ENCODE assay signal across 26 mouse cellular contexts in genomic region chr2:75442632-75443031, GRCm38 (mm10).
DNase-seq lines count a peak whose midpoint lies in the region; ATAC-seq and TF ChIP-seq lines count a peak whose summit lies in the region.
"Had no signal": no experiment of that assay in that cellular context is flagged by ENCODE, and none has a peak within 500 bp of the region (broad histone marks: within the 10 kb centered on the region; RNA-seq: fewer than 3 reads in every experiment).

No protein-coding gene starts in this region.

- no peak for DNase-seq in forebrain, embryonic 11.5 days (ENCODE audit: low spot score)
- no peak for DNase-seq in forebrain, postnatal 0 days
- peak; percentile 69 for DNase-seq in kidney, postnatal 0 days (ENCODE audit: low spot score)
- DNase-seq in kidney, postnatal 25 days = no peak
- DNase-seq in MEL (ENCODE audit: low read depth, low spot score) = peak; percentile 12
- no peak for DNase-seq in adrenal gland, postnatal 14 days
- DNase-seq: adrenal gland, postnatal 10 days; cerebellum, adult 11-12 months; cerebellum, postnatal 10 days; gastrocnemius, postnatal 14 days; kidney, adult 8-10 months; kidney, postnatal 10 days; liver; lung, adult 2 months; lung, postnatal 10 days; right cerebral cortex, postnatal 25 days; thymus, postnatal 14 days had no signal

- no peaks in the 10 kb centered on the region for H3K27me3 ChIP-seq in forebrain, embryonic 11.5 days (ENCODE audit: control insufficient read depth, insufficient read depth, low read length)
- H3K27me3 ChIP-seq in forebrain, postnatal 0 days (ENCODE audit: insufficient read depth, low read length) = no peaks in the 10 kb centered on the region
- H3K27me3 ChIP-seq in kidney, postnatal 0 days (ENCODE audit: insufficient read depth, low read length) = no peaks in the 10 kb centered on the region
- no peaks in the 10 kb centered on the region for H3K27me3 ChIP-seq in MEL (ENCODE audit: control insufficient read depth in 1 of 2, insufficient read depth in 2 of 2, low read length in 2 of 2)
- H3K27me3 ChIP-seq in forebrain, embryonic 15.5 days = no peaks in the 10 kb centered on the region
- H3K27me3 ChIP-seq: CH12.LX; midbrain, embryonic 15.5 days; Patski had no signal

- TF ChIP-seq POLR2A in MEL (IDR thresholded peaks at IDR 0.05; ENCODE audit: control insufficient read depth in 1 of 2, insufficient read depth in 1 of 2, low read depth in 1 of 2, low read length in 2 of 2, poor library complexity in 1 of 2) = no peak

- H3K9me3 ChIP-seq in forebrain, embryonic 11.5 days (ENCODE audit: control insufficient read depth, low read length) = no peaks in the 10 kb centered on the region
- no peaks in the 10 kb centered on the region for H3K9me3 ChIP-seq in forebrain, postnatal 0 days (ENCODE audit: low read length)
- no peaks in the 10 kb centered on the region for H3K9me3 ChIP-seq in kidney, postnatal 0 days (replicated peaks; ENCODE audit: low read length)
- H3K9me3 ChIP-seq in MEL (replicated peaks; ENCODE audit: insufficient read depth, low read length) = no peaks in the 10 kb centered on the region
- H3K9me3 ChIP-seq in forebrain, embryonic 15.5 days = no peaks in the 10 kb centered on the region
- H3K9me3 ChIP-seq: embryonic facial prominence, embryonic 13.5 days; midbrain, embryonic 15.5 days had no signal

- no peak for TF ChIP-seq CTCF in forebrain, postnatal 0 days (IDR thresholded peaks at IDR 0.05; ENCODE audit: low read depth)
- no peak for TF ChIP-seq CTCF in kidney, postnatal 0 days (IDR thresholded peaks at IDR 0.05; ENCODE audit: low read depth)
- TF ChIP-seq CTCF in MEL (IDR thresholded peaks at IDR 0.05 in 2 of 3, conservative IDR thresholded peaks at IDR 0.05 in 1 of 3; ENCODE audit: control insufficient read depth in 1 of 3, insufficient read depth in 1 of 3, low read depth in 2 of 3, low read length in 3 of 3, poor library complexity in 1 of 3, severe bottlenecking in 1 of 3) = no peak

- H3K27ac ChIP-seq in forebrain, embryonic 11.5 days (ENCODE audit: low read depth, low read length) = no peak overlapping the region
- no peak overlapping the region for H3K27ac ChIP-seq in forebrain, postnatal 0 days (ENCODE audit: low read depth, low read length)
- H3K27ac ChIP-seq in kidney, postnatal 0 days = no peak overlapping the region
- H3K27ac ChIP-seq in MEL (ENCODE audit: control insufficient read depth, low read depth, low read length) = no peak overlapping the region; the same call in 1 of the 2 replicates
- peak overlapping the region; percentile 61 for H3K27ac ChIP-seq in forebrain, embryonic 15.5 days (replicated peaks)
- H3K27ac ChIP-seq: embryonic facial prominence, embryonic 13.5 days; hindbrain, embryonic 14.5 days; liver, embryonic 14.5 days; macrophage; midbrain, embryonic 15.5 days had no signal

- H3K9ac ChIP-seq in forebrain, embryonic 11.5 days (ENCODE audit: low read length) = no peak overlapping the region
- no peak overlapping the region for H3K9ac ChIP-seq in forebrain, postnatal 0 days
- H3K9ac ChIP-seq in kidney, postnatal 0 days (ENCODE audit: low read depth, low read length) = no peak overlapping the region
- no peak overlapping the region for H3K9ac ChIP-seq in MEL (ENCODE audit: control insufficient read depth, low read depth, low read length, poor library complexity, severe bottlenecking)
- H3K9ac ChIP-seq in forebrain, embryonic 15.5 days (replicated peaks) = no peak overlapping the region
- H3K9ac ChIP-seq: embryonic facial prominence, embryonic 13.5 days; hindbrain, embryonic 14.5 days; liver, embryonic 14.5 days; midbrain, embryonic 15.5 days had no signal

- TF ChIP-seq RAD21 in MEL (IDR thresholded peaks at IDR 0.05; ENCODE audit: low read depth, low read length) = no peak

- H3K4me3 ChIP-seq in forebrain, embryonic 11.5 days (ENCODE audit: low read depth, low read length) = no peak overlapping the region
- H3K4me3 ChIP-seq in forebrain, postnatal 0 days (ENCODE audit: low read depth, low read length) = no peak overlapping the region
- H3K4me3 ChIP-seq in kidney, postnatal 0 days (replicated peaks; ENCODE audit: low read depth, low read length) = no peak overlapping the region
- no peak overlapping the region for H3K4me3 ChIP-seq in MEL (ENCODE audit: control insufficient read depth in 1 of 2, insufficient read depth in 1 of 2, low read depth in 2 of 2, low read length in 2 of 2)
- no peak overlapping the region for H3K4me3 ChIP-seq in forebrain, embryonic 15.5 days
- H3K4me3 ChIP-seq: embryonic facial prominence, embryonic 13.5 days; midbrain, embryonic 15.5 days had no signal

- peak; percentile 67 for ATAC-seq in forebrain, embryonic 11.5 days (replicated peaks; ENCODE audit: low FRiP score)
- no peak; the same call in 1 of the 2 replicates for ATAC-seq in forebrain, postnatal 0 days
- no peak for ATAC-seq in kidney, postnatal 0 days (replicated peaks; ENCODE audit: low FRiP score, low read depth)
- peak; percentile 72; the same call in 1 of the 2 replicates for ATAC-seq in forebrain, embryonic 15.5 days (replicated peaks)
- ATAC-seq: inflammation-experienced regulatory T-cells, adult 6 months; midbrain, embryonic 15.5 days; Patski had no signal

- no peaks in the 10 kb centered on the region for H3K4me1 ChIP-seq in forebrain, embryonic 11.5 days (replicated peaks; ENCODE audit: control insufficient read depth, insufficient read depth, low read length)
- no peaks in the 10 kb centered on the region for H3K4me1 ChIP-seq in forebrain, postnatal 0 days (ENCODE audit: insufficient read depth)
- no peaks in the 10 kb centered on the region for H3K4me1 ChIP-seq in kidney, postnatal 0 days (replicated peaks; ENCODE audit: insufficient read depth, low read length)
- H3K4me1 ChIP-seq in MEL (ENCODE audit: control insufficient read depth in 1 of 2, insufficient read depth in 2 of 2, low read length in 2 of 2) = peaks cover 10 to 21% of the 10 kb centered on the region in 2 experiments
- H3K4me1 ChIP-seq in forebrain, embryonic 15.5 days = peaks cover 16% of the 10 kb centered on the region
- H3K4me1 ChIP-seq: embryonic facial prominence, embryonic 13.5 days; midbrain, embryonic 15.5 days had no signal

- WGBS in forebrain, embryonic 11.5 days = 41% methylated on average over 1 of the region's 1 CpGs
- 9% methylated on average over 1 of the region's 1 CpGs for WGBS in forebrain, postnatal 0 days
- 43% methylated on average over 1 of the region's 1 CpGs for WGBS in kidney, postnatal 0 days
- 10% methylated on average over 1 of the region's 1 CpGs for WGBS in forebrain, embryonic 15.5 days

- H3K79me2 ChIP-seq in MEL (ENCODE audit: control insufficient read depth, insufficient read depth, low read length, poor library complexity) = no peaks in the 10 kb centered on the region

- no peak overlapping the region for H3K4me2 ChIP-seq in forebrain, embryonic 11.5 days (ENCODE audit: low read depth, low read length, severe bottlenecking)
- no peak overlapping the region for H3K4me2 ChIP-seq in forebrain, postnatal 0 days (ENCODE audit: low read depth)
- H3K4me2 ChIP-seq in kidney, postnatal 0 days (ENCODE audit: low read length) = no peak overlapping the region
- H3K4me2 ChIP-seq in forebrain, embryonic 15.5 days (replicated peaks) = no peak overlapping the region
- H3K4me2 ChIP-seq: embryonic facial prominence, embryonic 13.5 days; hindbrain, embryonic 14.5 days; midbrain, embryonic 15.5 days had no signal

- no peak for TF ChIP-seq EP300 in MEL (IDR thresholded peaks at IDR 0.05; ENCODE audit: low read depth in 1 of 2, low read length in 2 of 2)

- H3K36me3 ChIP-seq in forebrain, embryonic 11.5 days (ENCODE audit: control insufficient read depth, insufficient read depth, low read length) = no peaks in the 10 kb centered on the region
- no peaks in the 10 kb centered on the region for H3K36me3 ChIP-seq in forebrain, postnatal 0 days (ENCODE audit: insufficient read depth)
- no peaks in the 10 kb centered on the region for H3K36me3 ChIP-seq in kidney, postnatal 0 days (ENCODE audit: insufficient read depth, low read length)
- peaks cover 0 to 45% of the 10 kb centered on the region in 2 experiments; a peak in 2 of 4 replicates for H3K36me3 ChIP-seq in MEL (ENCODE audit: control insufficient read depth in 1 of 2, insufficient read depth in 2 of 2, low read length in 2 of 2)
- H3K36me3 ChIP-seq in forebrain, embryonic 15.5 days = no peaks in the 10 kb centered on the region
- H3K36me3 ChIP-seq: embryonic facial prominence, embryonic 13.5 days; midbrain, embryonic 15.5 days had no signal

TF ChIP-seq in MEL, 35 proteins besides CTCF, POLR2A, EP300 and RAD21:
- no peak for TF ChIP-seq ZMIZ1 (IDR thresholded peaks at IDR 0.05; ENCODE audit: low read depth, low read length)
- TF ChIP-seq USF1 (IDR thresholded peaks at IDR 0.05; ENCODE audit: low read depth, low read length) = peak; percentile 27; the same call in 1 of the 2 replicates

Comparison
In these comparisons a context has a peak if more than half of its experiments do, and no peak if none do; other contexts are left out.
1. ATAC-seq: peak in forebrain, embryonic 11.5 days (single experiment) and forebrain, embryonic 15.5 days (single experiment); none in forebrain, postnatal 0 days (single experiment) and kidney, postnatal 0 days (single experiment).
2. DNase-seq: peak in kidney, postnatal 0 days (single experiment) and MEL (single experiment); none in forebrain, embryonic 11.5 days (single experiment), forebrain, postnatal 0 days (single experiment), kidney, postnatal 25 days (0 of 2) and adrenal gland, postnatal 14 days (single experiment).